Mouse (Mus musculus) liver, adult 2 months (tissue): ENCODE results near the gene Cul5. TPM values are rescaled to one million over a fixed set of nuclear protein-coding genes. Genes with fewer than 3 reads are reported as not detected.

Source experiments
- DNase-seq: peaks from one replicate; pipeline ENCODE4 v3.0.0-alpha.2; 2011; ENCODE audit warnings: low read depth, low spot score; ENCODE audit errors: extremely low read depth
- H3K27ac ChIP-seq: fragments of 200-500 bp; replicated peaks from 2 replicates; pipeline ENCODE4 v1.5.1; 2012; ENCODE audit warnings: low read depth, mild to moderate bottlenecking, control low read depth, inconsistent platforms, low read length; ENCODE audit not compliant: insufficient read depth
- H3K27me3 ChIP-seq: fragments of 200-500 bp; 2 replicates; pipeline ENCODE4 v1.6.1; 2012; ENCODE audit warnings: mild to moderate bottlenecking, moderate library complexity, low read length, inconsistent platforms; ENCODE audit not compliant: control insufficient read depth, insufficient read depth
- H3K36me3 ChIP-seq: fragments of 200-500 bp; 2 replicates; pipeline ENCODE4 v1.6.1; 2012; ENCODE audit warnings: low read length, inconsistent platforms; ENCODE audit not compliant: control insufficient read depth, insufficient read depth
- H3K4me1 ChIP-seq: fragments of 200-500 bp; 2 replicates; pipeline ENCODE4 v1.6.1; 2011; ENCODE audit warnings: low read length; ENCODE audit not compliant: control insufficient read depth, insufficient read depth
- H3K4me3 ChIP-seq: fragments of 200-500 bp; 2 replicates; pipeline ENCODE4 v1.5.1; 2011; ENCODE audit warnings: low read depth, mild to moderate bottlenecking, control low read depth, low read length, moderate library complexity; ENCODE audit not compliant: insufficient read depth
- H3K79me2 ChIP-seq: fragments of 200-500 bp; 2 replicates; pipeline ENCODE4 v1.6.1; 2012; ENCODE audit warnings: inconsistent platforms, mild to moderate bottlenecking, low read length, moderate library complexity; ENCODE audit not compliant: control insufficient read depth, insufficient read depth
- H3K9ac ChIP-seq: fragments of 200-500 bp; 2 replicates; pipeline ENCODE4 v1.6.1; 2012; ENCODE audit warnings: low read depth, mild to moderate bottlenecking, control low read depth, inconsistent platforms, low read length
- CTCF ChIP-seq: fragments of 200-500 bp; IDR thresholded peaks from 2 replicates; pipeline ENCODE4 v1.5.1; 2011; ENCODE audit warnings: low read depth, low read length, control low read depth
- POLR2A ChIP-seq: fragments of 200-500 bp; IDR thresholded peaks from 2 replicates; pipeline ENCODE4 v1.6.1; 2011; ENCODE audit warnings: low read length, control low read depth; ENCODE audit not compliant: insufficient read depth; ENCODE audit errors: extremely low read depth
- WGBS: fragments of 180-500 bp; shearing (Covaris S2); methylation state at CpG from one replicate; pipeline ENCODE4 v1.1.7; 2018; 5-methylcytosine and 5-hydroxymethylcytosine counted together
- polyA plus RNA-seq: library from polyadenylated mRNA; depleted of rRNA; stranded (reverse); fragments of >200 nt; gene quantifications from 2 replicates; pipeline ENCODE4 v1.2.3, GENCODE M21; 2012
- total RNA-seq: library from RNA; depleted of rRNA; stranded (reverse); fragments of >200 nt; gene quantifications from 2 replicates; pipeline ENCODE4 v1.2.3, GENCODE M21; 2014

The Cul5 gene
- total and polyA plus RNA-seq, 2 experiments: 2.4 to 18.0 TPM

GRCm38 (mm10) chr9:53614286-53614685, 55.5 kb downstream of the Cul5 start:
- Histone ChIP-seq H3K9ac (no peak overlapping the region), H3K27me3 (no peaks in the 10 kb centered on the region), H3K4me3 (no peak overlapping the region), H3K4me1 (peaks cover 15% of the 10 kb centered on the region), H3K79me2 (peaks cover 3% of the 10 kb centered on the region; the same call in 1 of the 2 replicates), H3K36me3 (peaks cover 4% of the 10 kb centered on the region; the same call in 1 of the 2 replicates), H3K27ac (peak overlapping the region; percentile 74)
- WGBS: 32% methylated on average over 4 of the region's 4 CpGs
- DNase-seq: peak; percentile 89
- TF ChIP-seq POLR2A (no peak), CTCF (no peak)

GRCm38 (mm10) chr9:53609968-53610781, 59.6 kb downstream of the Cul5 start, which contains the start of gene Acat1:
Acat1 (minus strand) TSS chr9:53610382.
- under 1% methylated on average over 52 of the region's 52 CpGs for WGBS
- H3K4me3 ChIP-seq: peak within 1 kb of the TSS; percentile 90
- peak within 1 kb of the TSS; percentile 97 for H3K9ac ChIP-seq
- H3K36me3 ChIP-seq: 0 out of 2 replicates have a peak, but pooled peaks cover 2% of the 10 kb centered on the region
- peak; percentile 82 for DNase-seq
- H3K27ac ChIP-seq: peak within 1 kb of the TSS; percentile 96
- no peaks in the 10 kb centered on the region for H3K27me3 ChIP-seq
- H3K79me2 ChIP-seq: peaks cover 16% of the 10 kb centered on the region
- peaks cover 29% of the 10 kb centered on the region for H3K4me1 ChIP-seq
- TF ChIP-seq POLR2A (peak; percentile 90), CTCF (no peak)

GRCm38 (mm10) chr9:53609306-53609967, 60.4 kb downstream of the Cul5 start:
- peak overlapping the region; percentile 96 for H3K27ac ChIP-seq
- peak; percentile 71 for DNase-seq
- 0 out of 2 replicates have a peak, but pooled peaks cover 2% of the 10 kb centered on the region for H3K36me3 ChIP-seq
- H3K79me2 ChIP-seq: peaks cover 23% of the 10 kb centered on the region
- peak overlapping the region; percentile 90 for H3K4me3 ChIP-seq
- H3K4me1 ChIP-seq: peaks cover 32% of the 10 kb centered on the region
- no peaks in the 10 kb centered on the region for H3K27me3 ChIP-seq
- 15% methylated on average over 12 of the region's 12 CpGs for WGBS
- TF ChIP-seq CTCF (no peak), POLR2A (no peak)
- peak overlapping the region; percentile 97 for H3K9ac ChIP-seq

- 28% methylated on average over 4 of the region's 4 CpGs for whole genome bisulfite sequencing
- H3K4me1 ChIP-seq: peaks cover 37% of the 10 kb centered on the region
- H3K9ac ChIP-seq: no peak overlapping the region
- peaks cover 34% of the 10 kb centered on the region for H3K79me2 ChIP-seq
- 0 out of 2 replicates have a peak, but pooled peaks cover 2% of the 10 kb centered on the region for H3K36me3 ChIP-seq
- TF ChIP-seq CTCF (no peak), POLR2A (no peak)
- peak overlapping the region; percentile 29; the same call in 1 of the 2 replicates for H3K4me3 ChIP-seq
- DNase-seq: peak; percentile 71
- H3K27ac ChIP-seq: peak overlapping the region; percentile 57
- no peaks in the 10 kb centered on the region for H3K27me3 ChIP-seq
Observed at GRCm38 (mm10) chr9:53607816-53608215, 62.0 kb downstream of the Cul5 start.

- DNase-seq: peak; percentile 92
- no peak for TF ChIP-seq CTCF
- no peak for TF ChIP-seq POLR2A
- Histone ChIP-seq H3K27me3 (no peaks in the 10 kb centered on the region), H3K36me3 (0 out of 2 replicates have a peak, but pooled peaks cover 2% of the 10 kb centered on the region), H3K9ac (peak overlapping the region; percentile 36; the same call in 1 of the 2 replicates), H3K4me1 (peaks cover 39% of the 10 kb centered on the region), H3K79me2 (peaks cover 36% of the 10 kb centered on the region), H3K27ac (peak overlapping the region; percentile 84), H3K4me3 (no peak overlapping the region; the same call in 1 of the 2 replicates)
- 26% methylated on average over 3 of the region's 3 CpGs for WGBS
Observed at GRCm38 (mm10) chr9:53607192-53607591, 62.6 kb downstream of the Cul5 start.
